ENCODE assay signal across 23 mouse cellular contexts in genomic region chr9:31177692-31178091, GRCm38 (mm10). TPM values are rescaled to one million over a fixed set of nuclear protein-coding genes. Genes with fewer than 3 reads are reported as not detected.
A peak's percentile ranks its signal among the peaks of the same experiment; 100 is the strongest.
DNase-seq lines count a peak whose midpoint lies in the region; ATAC-seq lines count a peak whose summit lies in the region.
"Had no signal": no experiment of that assay in that cellular context is flagged by ENCODE, and none has a peak within 500 bp of the region (broad histone marks: within the 10 kb centered on the region; RNA-seq: fewer than 3 reads in every experiment).

No protein-coding gene starts in this region.

- H3K27ac ChIP-seq in forebrain, embryonic 13.5 days, result peak overlapping the region; percentile 55
- H3K27ac ChIP-seq in forebrain, embryonic 10.5 days, result no peak overlapping the region
- H3K27ac ChIP-seq in hindbrain, embryonic 14.5 days, result peak overlapping the region; percentile 34; the same call in 1 of the 2 replicates
- H3K27ac ChIP-seq in hindbrain, embryonic 12.5 days, result no peak overlapping the region
- 0 out of 2 replicates have a peak overlapping the region, but pooled peaks have one; percentile 20 for H3K27ac ChIP-seq in midbrain, embryonic 14.5 days (replicated peaks; ENCODE audit: low read depth, low read length)
- no peak overlapping the region for H3K27ac ChIP-seq in midbrain, embryonic 13.5 days
- H3K27ac ChIP-seq in neural tube, embryonic 15.5 days (replicated peaks), result peak overlapping the region; percentile 30
- H3K27ac ChIP-seq: liver, embryonic 15.5 days; neural tube, embryonic 12.5 days had no signal

- DNase-seq in forebrain, embryonic 10.5 days (ENCODE audit: extremely low spot score, low spot score), result no peak
- DNase-seq in hindbrain, embryonic 14.5 days (ENCODE audit: low spot score), result no peak
- DNase-seq in midbrain, embryonic 14.5 days, result no peak
- DNase-seq in kidney, postnatal 10 days, result no peak
- DNase-seq: adrenal gland, adult 8-10 months; cerebellum, adult 11 months; cerebellum, postnatal 25 days; embryo, embryonic 11 days; gastrocnemius, adult 2 months; heart, postnatal 36 days; kidney, adult 2 months; kidney, postnatal 14 days; right cerebral cortex, postnatal 14 days; spleen, adult 18-20 months had no signal

- H3K36me3 ChIP-seq in forebrain, embryonic 13.5 days (ENCODE audit: poor library complexity, severe bottlenecking), result 0 out of 2 replicates have a peak, but pooled peaks cover 9% of the 10 kb centered on the region
- H3K36me3 ChIP-seq in forebrain, embryonic 10.5 days (replicated peaks), result peaks cover 48% of the 10 kb centered on the region
- peaks cover 4% of the 10 kb centered on the region; the same call in 1 of the 2 replicates for H3K36me3 ChIP-seq in hindbrain, embryonic 14.5 days (replicated peaks; ENCODE audit: control insufficient read depth, insufficient read depth)
- peaks cover 9% of the 10 kb centered on the region; the same call in 1 of the 2 replicates for H3K36me3 ChIP-seq in hindbrain, embryonic 12.5 days
- peaks cover 16% of the 10 kb centered on the region for H3K36me3 ChIP-seq in midbrain, embryonic 14.5 days (ENCODE audit: control insufficient read depth, insufficient read depth, low read length)
- peaks cover 12% of the 10 kb centered on the region; the same call in 1 of the 2 replicates for H3K36me3 ChIP-seq in midbrain, embryonic 13.5 days
- H3K36me3 ChIP-seq in neural tube, embryonic 15.5 days, result peaks cover 4% of the 10 kb centered on the region

- H3K9me3 ChIP-seq in forebrain, embryonic 13.5 days (replicated peaks), result no peaks in the 10 kb centered on the region
- H3K9me3 ChIP-seq in forebrain, embryonic 10.5 days, result no peaks in the 10 kb centered on the region
- no peaks in the 10 kb centered on the region for H3K9me3 ChIP-seq in hindbrain, embryonic 14.5 days (ENCODE audit: control insufficient read depth, low read length)
- H3K9me3 ChIP-seq in hindbrain, embryonic 12.5 days (replicated peaks), result no peaks in the 10 kb centered on the region
- H3K9me3 ChIP-seq in midbrain, embryonic 14.5 days (ENCODE audit: control insufficient read depth, low read length), result no peaks in the 10 kb centered on the region
- no peaks in the 10 kb centered on the region for H3K9me3 ChIP-seq in midbrain, embryonic 13.5 days
- no peaks in the 10 kb centered on the region for H3K9me3 ChIP-seq in neural tube, embryonic 15.5 days (replicated peaks)
- H3K9me3 ChIP-seq: embryonic facial prominence, embryonic 15.5 days; heart, embryonic 12.5 days; liver, embryonic 15.5 days; neural tube, embryonic 12.5 days had no signal

- H3K4me2 ChIP-seq in forebrain, embryonic 13.5 days, result no peak overlapping the region
- H3K4me2 ChIP-seq in hindbrain, embryonic 14.5 days (replicated peaks), result no peak overlapping the region
- H3K4me2 ChIP-seq in hindbrain, embryonic 12.5 days (replicated peaks), result no peak overlapping the region
- no peak overlapping the region for H3K4me2 ChIP-seq in midbrain, embryonic 14.5 days (ENCODE audit: low read length)
- no peak overlapping the region for H3K4me2 ChIP-seq in midbrain, embryonic 13.5 days (replicated peaks)
- H3K4me2 ChIP-seq in neural tube, embryonic 15.5 days, result no peak overlapping the region
- H3K4me2 ChIP-seq: embryonic facial prominence, embryonic 15.5 days; heart, embryonic 12.5 days; liver, embryonic 15.5 days; neural tube, embryonic 12.5 days had no signal

- no peak overlapping the region for H3K9ac ChIP-seq in forebrain, embryonic 13.5 days
- no peak overlapping the region for H3K9ac ChIP-seq in hindbrain, embryonic 14.5 days
- no peak overlapping the region for H3K9ac ChIP-seq in hindbrain, embryonic 12.5 days
- no peak overlapping the region for H3K9ac ChIP-seq in midbrain, embryonic 14.5 days (replicated peaks; ENCODE audit: low read length)
- H3K9ac ChIP-seq in midbrain, embryonic 13.5 days (replicated peaks), result no peak overlapping the region
- H3K9ac ChIP-seq in neural tube, embryonic 15.5 days (replicated peaks), result no peak overlapping the region
- H3K9ac ChIP-seq: embryonic facial prominence, embryonic 15.5 days; heart, embryonic 12.5 days; liver, embryonic 15.5 days; neural tube, embryonic 12.5 days had no signal

- no peak for ATAC-seq in forebrain, embryonic 13.5 days
- no peak for ATAC-seq in hindbrain, embryonic 14.5 days (ENCODE audit: low FRiP score)
- ATAC-seq in hindbrain, embryonic 12.5 days (ENCODE audit: low FRiP score), result no peak
- ATAC-seq in midbrain, embryonic 14.5 days (ENCODE audit: low FRiP score, low TSS enrichment), result no peak
- ATAC-seq in midbrain, embryonic 13.5 days, result no peak
- no peak for ATAC-seq in neural tube, embryonic 15.5 days (ENCODE audit: low FRiP score)
- ATAC-seq: inflammation-experienced regulatory T-cells, adult 6 months had no signal

- no peaks in the 10 kb centered on the region for H3K27me3 ChIP-seq in forebrain, embryonic 13.5 days
- no peaks in the 10 kb centered on the region for H3K27me3 ChIP-seq in forebrain, embryonic 10.5 days (ENCODE audit: poor library complexity, severe bottlenecking)
- H3K27me3 ChIP-seq in hindbrain, embryonic 14.5 days (ENCODE audit: control insufficient read depth, insufficient read depth, low read length), result no peaks in the 10 kb centered on the region
- H3K27me3 ChIP-seq in hindbrain, embryonic 12.5 days, result no peaks in the 10 kb centered on the region
- H3K27me3 ChIP-seq in midbrain, embryonic 14.5 days (ENCODE audit: control insufficient read depth, insufficient read depth, low read length), result no peaks in the 10 kb centered on the region
- no peaks in the 10 kb centered on the region for H3K27me3 ChIP-seq in midbrain, embryonic 13.5 days
- H3K27me3 ChIP-seq in neural tube, embryonic 15.5 days (replicated peaks), result no peaks in the 10 kb centered on the region
- H3K27me3 ChIP-seq: embryonic facial prominence, embryonic 15.5 days; heart, embryonic 12.5 days; liver, embryonic 15.5 days; neural tube, embryonic 12.5 days had no signal

- H3K4me1 ChIP-seq in forebrain, embryonic 13.5 days, result peaks cover 43% of the 10 kb centered on the region
- H3K4me1 ChIP-seq in forebrain, embryonic 10.5 days, result peaks cover 7% of the 10 kb centered on the region
- peaks cover 19% of the 10 kb centered on the region; the same call in 1 of the 2 replicates for H3K4me1 ChIP-seq in hindbrain, embryonic 14.5 days (replicated peaks; ENCODE audit: control insufficient read depth, insufficient read depth, low read length)
- peaks cover 8% of the 10 kb centered on the region; the same call in 1 of the 2 replicates for H3K4me1 ChIP-seq in hindbrain, embryonic 12.5 days
- no peaks in the 10 kb centered on the region for H3K4me1 ChIP-seq in midbrain, embryonic 14.5 days (ENCODE audit: control insufficient read depth, insufficient read depth, low read length)
- peaks cover 20% of the 10 kb centered on the region; the same call in 1 of the 2 replicates for H3K4me1 ChIP-seq in midbrain, embryonic 13.5 days (replicated peaks)
- H3K4me1 ChIP-seq in neural tube, embryonic 15.5 days, result peaks cover 43% of the 10 kb centered on the region

- 86% methylated on average over 6 of the region's 6 CpGs for WGBS in forebrain, embryonic 13.5 days
- 91% methylated on average over 6 of the region's 6 CpGs for WGBS in forebrain, embryonic 10.5 days
- WGBS in hindbrain, embryonic 14.5 days, result 82% methylated on average over 6 of the region's 6 CpGs
- WGBS in hindbrain, embryonic 12.5 days, result 90% methylated on average over 6 of the region's 6 CpGs
- WGBS in midbrain, embryonic 14.5 days, result 92% methylated on average over 6 of the region's 6 CpGs
- WGBS in midbrain, embryonic 13.5 days, result 93% methylated on average over 6 of the region's 6 CpGs
- 69% methylated on average over 6 of the region's 6 CpGs for WGBS in neural tube, embryonic 15.5 days

- H3K4me3 ChIP-seq in forebrain, embryonic 13.5 days, result no peak overlapping the region
- H3K4me3 ChIP-seq in forebrain, embryonic 10.5 days, result no peak overlapping the region
- no peak overlapping the region for H3K4me3 ChIP-seq in hindbrain, embryonic 14.5 days (replicated peaks; ENCODE audit: low read length)
- H3K4me3 ChIP-seq in hindbrain, embryonic 12.5 days, result no peak overlapping the region
- H3K4me3 ChIP-seq in midbrain, embryonic 14.5 days (replicated peaks; ENCODE audit: low read depth, low read length), result no peak overlapping the region
- H3K4me3 ChIP-seq in midbrain, embryonic 13.5 days (replicated peaks), result no peak overlapping the region
- no peak overlapping the region for H3K4me3 ChIP-seq in neural tube, embryonic 15.5 days (replicated peaks)
- H3K4me3 ChIP-seq: embryonic facial prominence, embryonic 15.5 days; gastrocnemius, adult 2 months; heart, embryonic 12.5 days; liver, embryonic 15.5 days; neural tube, embryonic 12.5 days had no signal

RNA-seq across cellular contexts. Expression of gene Aplp2, which starts 33.9 kb away (rescaled TPM):
- polyA plus RNA-seq in forebrain, embryonic 13.5 days (2015; fragmentation: Nextera tagmentation; extraction: Ambion mirVana), result 181 and 195 TPM in 2 replicates
- 206 and 216 TPM in 2 replicates for polyA plus RNA-seq in forebrain, embryonic 10.5 days (2016; fragmentation: Nextera tagmentation; extraction: Ambion mirVana)
- polyA plus RNA-seq in hindbrain, embryonic 14.5 days (2014; fragmentation: Nextera tagmentation; extraction: Ambion mirVana), result 398 and 452 TPM in 2 replicates
- 289 and 297 TPM in 2 replicates for polyA plus RNA-seq in hindbrain, embryonic 12.5 days (2016; fragmentation: Nextera tagmentation; extraction: Ambion mirVana)
- 239 and 313 TPM in 2 replicates for polyA plus RNA-seq in midbrain, embryonic 14.5 days (2014; fragmentation: Nextera tagmentation; extraction: Ambion mirVana)
- 233 and 270 TPM in 2 replicates for polyA plus RNA-seq in midbrain, embryonic 13.5 days (2015; fragmentation: Nextera tagmentation; extraction: Ambion mirVana)
- 450 and 456 TPM in 2 replicates for polyA plus RNA-seq in neural tube, embryonic 15.5 days (2015; fragmentation: Nextera tagmentation; extraction: Ambion mirVana)

RNA-seq across cellular contexts. Expression of gene St14, which starts 46.0 kb away (rescaled TPM):
- polyA plus RNA-seq in forebrain, embryonic 13.5 days (2015; fragmentation: Nextera tagmentation; extraction: Ambion mirVana), result 0.09 and 0.21 TPM in 2 replicates
- 4.3 and 6.2 TPM in 2 replicates for polyA plus RNA-seq in forebrain, embryonic 10.5 days (2016; fragmentation: Nextera tagmentation; extraction: Ambion mirVana)
- polyA plus RNA-seq in hindbrain, embryonic 14.5 days (2014; fragmentation: Nextera tagmentation; extraction: Ambion mirVana), result 0.37 and 0.43 TPM in 2 replicates
- 3.6 and 7.1 TPM in 2 replicates for polyA plus RNA-seq in hindbrain, embryonic 12.5 days (2016; fragmentation: Nextera tagmentation; extraction: Ambion mirVana)
- 0.85 and 1.2 TPM in 2 replicates for polyA plus RNA-seq in midbrain, embryonic 14.5 days (2014; fragmentation: Nextera tagmentation; extraction: Ambion mirVana)
- 0.50 and 0.57 TPM in 2 replicates for polyA plus RNA-seq in midbrain, embryonic 13.5 days (2015; fragmentation: Nextera tagmentation; extraction: Ambion mirVana)
- 0.42 and 9.7 TPM in 2 replicates for polyA plus RNA-seq in neural tube, embryonic 15.5 days (2015; fragmentation: Nextera tagmentation; extraction: Ambion mirVana)

Comparison
In these comparisons a context has a peak if more than half of its experiments do, and no peak if none do; other contexts are left out.
1. H3K27ac ChIP-seq: peak in forebrain, embryonic 13.5 days (single experiment), hindbrain, embryonic 14.5 days (single experiment), midbrain, embryonic 14.5 days (single experiment) and neural tube, embryonic 15.5 days (single experiment); none in forebrain, embryonic 10.5 days (single experiment), hindbrain, embryonic 12.5 days (single experiment) and midbrain, embryonic 13.5 days (single experiment).